Mouse (Mus musculus) limb, embryonic 13.5 days (tissue): Measurements from ENCODE around the gene Abca14. TPM values are rescaled to one million over a fixed set of nuclear protein-coding genes. Genes with fewer than 3 reads are reported as not detected.

ENCODE experiments used
- ATAC-seq: fragments of 200-750 bp; cut with Nextera tagmentation; 2 replicates; pipeline ENCODE4 v1.8.0; 2017; ENCODE audit warnings: low read depth, moderate number of reproducible peaks, moderate TSS enrichment; ENCODE audit not compliant: low FRiP score
- H3K27ac ChIP-seq: fragments of 300-500 bp; sonication (generic); 2 replicates; pipeline ENCODE4 v1.5.1; 2015; ENCODE audit warnings: inconsistent platforms, mild to moderate bottlenecking, moderate library complexity
- H3K27me3 ChIP-seq: fragments of 300-500 bp; sonication (generic); 2 replicates; pipeline ENCODE4 v1.6.1; 2015; ENCODE audit warnings: mild to moderate bottlenecking, inconsistent platforms
- H3K36me3 ChIP-seq: fragments of 300-500 bp; sonication (generic); 2 replicates; pipeline ENCODE4 v1.6.1; 2015; ENCODE audit warnings: inconsistent platforms, mild to moderate bottlenecking, moderate library complexity
- H3K4me1 ChIP-seq: fragments of 300-500 bp; sonication (generic); 2 replicates; pipeline ENCODE4 v1.6.1; 2015; ENCODE audit warnings: inconsistent platforms
- H3K4me2 ChIP-seq: fragments of 300-500 bp; sonication (generic); replicated peaks from 2 replicates; pipeline ENCODE4 v1.6.1; 2015; ENCODE audit warnings: inconsistent platforms, mild to moderate bottlenecking, moderate library complexity
- H3K4me3 ChIP-seq: fragments of 300-500 bp; sonication (generic); 2 replicates; pipeline ENCODE4 v1.5.1; 2015; ENCODE audit warnings: moderate library complexity, mild to moderate bottlenecking, inconsistent platforms
- H3K9ac ChIP-seq: fragments of 300-500 bp; sonication (generic); 2 replicates; pipeline ENCODE4 v1.6.1; 2015; ENCODE audit warnings: mild to moderate bottlenecking, inconsistent platforms
- H3K9me3 ChIP-seq: fragments of 300-500 bp; sonication (generic); 2 replicates; pipeline ENCODE4 v1.6.1; 2016; ENCODE audit warnings: inconsistent platforms
- WGBS: fragments of 180-500 bp; shearing (Covaris S2); methylation state at CpG from one replicate; pipeline ENCODE4 v1.1.7; 2015; 5-methylcytosine and 5-hydroxymethylcytosine counted together
- polyA plus RNA-seq: library from polyadenylated mRNA; unstranded; fragments of >200 nt; fragmentation: Nextera tagmentation; extraction: Ambion mirVana; gene quantifications from 2 replicates; pipeline ENCODE4 v1.2.1, GENCODE M21; 2015

Gene Abca14
- polyA plus RNA-seq, result not detected in 2 replicates

GRCm38 (mm10) chr7:120203789-120204188 lies at the start of gene Abca14:
Gene Abca14, plus strand, starts transcription at chr7:120203961.
- Histone ChIP-seq H3K27me3 (peaks cover 39% of the 10 kb centered on the region), H3K4me1 (peaks cover 8% of the 10 kb centered on the region), H3K4me2 (0 out of 2 replicates have a peak within 1 kb of the TSS, but pooled peaks have one; percentile 16), H3K36me3 (no peaks in the 10 kb centered on the region), H3K27ac (no peak within 1 kb of the TSS), H3K9me3 (no peaks in the 10 kb centered on the region), H3K9ac (no peak within 1 kb of the TSS), H3K4me3 (no peak within 1 kb of the TSS)
- ATAC-seq, result peak; percentile 81
- WGBS, result 6% methylated on average over 26 of the region's 26 CpGs

- peaks cover 16% of the 10 kb centered on the region for H3K4me1 ChIP-seq
- no peaks in the 10 kb centered on the region for H3K9me3 ChIP-seq
- 10% methylated on average over 2 of the region's 2 CpGs for WGBS
- H3K4me2 ChIP-seq, result no peak overlapping the region
- H3K27me3 ChIP-seq, result no peaks in the 10 kb centered on the region
- H3K4me3 ChIP-seq, result no peak overlapping the region
- no peak overlapping the region for H3K27ac ChIP-seq
- no peak overlapping the region for H3K9ac ChIP-seq
- H3K36me3 ChIP-seq, result no peaks in the 10 kb centered on the region
- no peak for ATAC-seq
Observed at GRCm38 (mm10) chr7:120156841-120157409, 46.8 kb upstream of the Abca14 start.

DNA sequence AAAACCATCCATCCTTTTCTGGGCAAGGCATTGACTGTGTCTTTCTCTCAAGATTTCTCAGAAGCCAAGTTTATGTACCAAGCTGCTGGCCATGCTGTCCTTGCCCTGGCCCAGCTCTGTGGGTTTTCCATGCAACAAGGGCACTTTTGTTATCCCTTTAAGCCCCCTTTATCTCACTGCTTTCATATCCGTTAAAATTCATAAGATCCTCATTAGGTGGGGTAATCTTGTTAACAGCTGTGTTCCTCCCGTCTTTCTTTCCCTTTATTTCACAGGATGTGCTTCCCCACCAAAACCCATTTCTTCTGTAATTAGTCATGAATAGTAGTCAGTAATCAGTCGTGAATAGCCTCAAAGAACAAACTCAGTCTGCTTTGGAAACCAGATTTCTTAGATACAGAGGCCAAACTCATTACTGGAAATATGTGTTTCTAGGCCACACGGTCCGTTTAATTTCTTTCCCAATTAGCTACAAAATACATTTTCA lies 46.1 kb upstream of the Abca14 start:
- H3K9ac ChIP-seq, result no peak overlapping the region
- no peak for ATAC-seq
- no peak overlapping the region for H3K27ac ChIP-seq
- no peaks in the 10 kb centered on the region for H3K27me3 ChIP-seq
- no peaks in the 10 kb centered on the region for H3K36me3 ChIP-seq
- no peak overlapping the region for H3K4me3 ChIP-seq
- 24% methylated on average over 5 of the region's 5 CpGs for WGBS
- peaks cover 16% of the 10 kb centered on the region for H3K4me1 ChIP-seq
- no peaks in the 10 kb centered on the region for H3K9me3 ChIP-seq
- no peak overlapping the region for H3K4me2 ChIP-seq

DNA sequence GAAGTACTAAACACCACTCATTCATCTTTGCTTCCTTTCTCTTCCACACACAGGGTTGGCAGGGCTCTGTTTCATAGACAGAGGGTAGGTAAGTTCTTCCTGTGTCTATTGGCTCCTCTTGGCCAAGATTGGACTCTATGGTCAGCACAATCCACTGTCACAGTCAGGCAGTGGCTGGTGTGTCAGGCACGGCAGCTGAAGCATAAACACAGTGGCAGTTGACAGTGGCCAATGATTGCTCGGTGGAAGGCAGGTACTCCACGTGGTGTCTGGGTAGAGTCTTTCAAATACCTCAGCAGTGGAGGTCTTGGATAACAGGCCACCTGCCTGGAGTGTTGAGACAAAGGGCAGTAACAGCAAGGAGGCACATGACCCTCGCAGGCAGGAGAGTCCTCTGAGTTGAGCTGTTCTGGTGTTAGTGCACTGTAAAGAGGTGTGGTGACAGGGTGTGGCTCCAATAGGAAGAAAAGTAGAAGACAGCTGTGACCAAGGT lies 45.6 kb upstream of the Abca14 start:
- peaks cover 16% of the 10 kb centered on the region for H3K4me1 ChIP-seq
- H3K9ac ChIP-seq, result no peak overlapping the region
- WGBS, result 21% methylated on average over 4 of the region's 4 CpGs
- no peaks in the 10 kb centered on the region for H3K9me3 ChIP-seq
- no peaks in the 10 kb centered on the region for H3K27me3 ChIP-seq
- H3K36me3 ChIP-seq, result no peaks in the 10 kb centered on the region
- no peak for ATAC-seq
- no peak overlapping the region for H3K27ac ChIP-seq
- H3K4me3 ChIP-seq, result no peak overlapping the region
- no peak overlapping the region for H3K4me2 ChIP-seq

DNA sequence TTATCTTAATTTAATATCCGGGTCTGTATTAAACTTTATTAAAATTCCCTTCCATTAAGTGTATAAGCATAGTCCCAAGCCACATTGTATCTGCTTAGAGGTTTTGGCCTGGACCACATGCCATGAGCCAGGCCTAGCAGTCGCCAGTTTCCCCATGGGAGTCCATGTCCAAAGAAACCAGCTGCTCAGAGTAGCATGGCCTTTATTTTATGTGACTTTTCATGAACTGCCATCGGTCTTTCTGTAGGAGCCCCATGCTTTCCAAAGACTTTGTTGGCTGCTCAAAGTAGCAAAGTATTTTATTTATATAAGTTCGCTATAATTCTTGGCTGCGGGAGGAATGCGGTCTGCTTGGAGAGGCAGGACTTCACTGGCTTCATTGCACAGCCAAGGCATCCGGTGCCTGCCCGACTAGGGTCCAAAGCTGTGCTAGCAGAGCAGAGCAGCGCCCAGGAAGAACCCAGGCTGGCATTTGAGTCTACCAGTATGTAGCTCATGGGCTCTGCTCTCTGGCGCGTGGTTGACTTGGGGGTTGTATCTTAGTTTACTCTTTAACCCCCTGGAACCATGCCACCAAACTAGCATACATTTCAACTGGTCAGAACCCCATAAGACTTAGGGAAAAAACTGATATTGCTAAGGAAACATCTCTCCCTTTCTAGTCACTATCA lies 40.0 kb upstream of the Abca14 start:
- ATAC-seq, result no peak
- Histone ChIP-seq H3K36me3 (no peaks in the 10 kb centered on the region), H3K4me2 (no peak overlapping the region), H3K27me3 (no peaks in the 10 kb centered on the region), H3K9me3 (no peaks in the 10 kb centered on the region), H3K4me3 (no peak overlapping the region), H3K27ac (no peak overlapping the region), H3K9ac (no peak overlapping the region), H3K4me1 (no peaks in the 10 kb centered on the region)
- WGBS, result 79% methylated on average over 11 of the region's 11 CpGs

DNA sequence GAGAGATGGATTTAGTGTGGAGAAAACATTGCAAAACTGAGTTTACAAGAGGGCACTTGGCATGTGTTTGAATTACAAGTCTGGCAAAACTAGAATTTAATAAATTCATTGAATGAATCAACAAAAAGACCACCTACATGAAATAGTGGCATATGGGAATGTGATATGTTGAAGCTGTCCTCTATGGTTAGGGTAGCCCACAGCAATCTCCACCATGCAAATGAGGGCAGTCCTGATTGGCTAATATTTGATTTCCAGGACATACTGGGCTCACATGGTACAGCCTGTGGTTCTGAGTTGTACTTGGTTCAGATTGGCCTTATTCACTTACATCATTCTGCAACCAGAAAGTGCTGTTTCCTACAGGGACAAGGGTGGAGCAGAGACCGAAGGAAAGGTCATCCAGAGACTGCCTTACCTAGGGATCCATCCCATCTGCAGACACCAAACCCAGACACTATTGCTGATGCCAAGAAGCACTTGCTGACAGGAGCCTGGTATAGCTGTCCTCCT lies 31.5 kb upstream of the Abca14 start:
- Histone ChIP-seq H3K9ac (no peak overlapping the region), H3K4me2 (no peak overlapping the region), H3K4me3 (no peak overlapping the region), H3K9me3 (no peaks in the 10 kb centered on the region), H3K4me1 (no peaks in the 10 kb centered on the region), H3K27ac (no peak overlapping the region), H3K36me3 (no peaks in the 10 kb centered on the region), H3K27me3 (no peaks in the 10 kb centered on the region)
- ATAC-seq, result no peak
- 95% methylated on average over 1 of the region's 1 CpGs for WGBS

DNA sequence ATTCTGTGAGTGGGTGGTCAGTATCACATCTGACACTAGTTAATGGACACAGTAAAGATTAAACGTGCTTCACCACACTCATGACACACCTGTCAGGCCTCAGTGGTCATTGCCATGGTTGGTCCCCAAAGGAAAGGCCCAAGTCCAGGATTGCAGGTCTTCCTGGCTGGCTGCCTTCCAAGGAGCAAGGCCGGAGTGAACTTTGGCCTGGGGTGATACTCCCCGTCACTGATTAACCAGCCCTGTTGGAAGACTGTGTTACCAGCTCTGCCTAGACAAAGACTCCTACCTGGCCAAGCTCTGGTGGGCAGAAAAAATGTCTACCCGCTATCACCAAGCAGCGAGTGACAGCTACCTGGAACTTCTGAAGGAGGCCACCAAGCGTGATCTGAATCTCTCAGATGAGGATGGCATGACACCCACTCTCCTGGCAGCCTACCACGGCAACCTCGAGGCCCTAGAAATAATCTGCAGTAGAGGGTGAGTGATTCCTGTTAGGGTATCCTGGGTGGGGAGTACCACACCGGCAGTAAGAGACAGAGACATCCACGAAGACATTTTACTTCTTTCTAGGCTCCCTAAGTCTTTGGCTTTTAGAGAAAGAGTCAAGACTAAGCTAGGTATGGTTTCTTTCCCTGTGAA lies 30.0 kb upstream of the Abca14 start, which contains the start of gene Anks4b:
Anks4b (plus strand) TSS at position 256 of the 642 bp plus-strand sequence.
- H3K27me3 ChIP-seq, result no peaks in the 10 kb centered on the region
- no peaks in the 10 kb centered on the region for H3K36me3 ChIP-seq
- no peak for ATAC-seq
- H3K27ac ChIP-seq, result no peak within 1 kb of the TSS
- H3K4me2 ChIP-seq, result no peak within 1 kb of the TSS
- H3K9ac ChIP-seq, result no peak within 1 kb of the TSS
- H3K4me3 ChIP-seq, result no peak within 1 kb of the TSS
- WGBS, result 86% methylated on average over 10 of the region's 10 CpGs
- H3K4me1 ChIP-seq, result no peaks in the 10 kb centered on the region
- no peaks in the 10 kb centered on the region for H3K9me3 ChIP-seq

- Histone ChIP-seq H3K9ac (no peak overlapping the region), H3K27ac (no peak overlapping the region), H3K36me3 (no peaks in the 10 kb centered on the region), H3K9me3 (no peaks in the 10 kb centered on the region), H3K4me3 (no peak overlapping the region), H3K27me3 (no peaks in the 10 kb centered on the region), H3K4me1 (no peaks in the 10 kb centered on the region), H3K4me2 (no peak overlapping the region)
- WGBS, result 78% methylated on average over 11 of the region's 11 CpGs
- ATAC-seq, result no peak
Observed at GRCm38 (mm10) chr7:120174723-120175504, 28.8 kb upstream of the Abca14 start.

- H3K27ac ChIP-seq, result no peak overlapping the region
- no peaks in the 10 kb centered on the region for H3K27me3 ChIP-seq
- H3K4me3 ChIP-seq, result no peak overlapping the region
- no peaks in the 10 kb centered on the region for H3K9me3 ChIP-seq
- 77% methylated on average over 3 of the region's 3 CpGs for WGBS
- H3K9ac ChIP-seq, result no peak overlapping the region
- H3K4me1 ChIP-seq, result no peaks in the 10 kb centered on the region
- no peak for ATAC-seq
- H3K36me3 ChIP-seq, result no peaks in the 10 kb centered on the region
- no peak overlapping the region for H3K4me2 ChIP-seq
Observed at GRCm38 (mm10) chr7:120177611-120178010, 26.1 kb upstream of the Abca14 start.

DNA sequence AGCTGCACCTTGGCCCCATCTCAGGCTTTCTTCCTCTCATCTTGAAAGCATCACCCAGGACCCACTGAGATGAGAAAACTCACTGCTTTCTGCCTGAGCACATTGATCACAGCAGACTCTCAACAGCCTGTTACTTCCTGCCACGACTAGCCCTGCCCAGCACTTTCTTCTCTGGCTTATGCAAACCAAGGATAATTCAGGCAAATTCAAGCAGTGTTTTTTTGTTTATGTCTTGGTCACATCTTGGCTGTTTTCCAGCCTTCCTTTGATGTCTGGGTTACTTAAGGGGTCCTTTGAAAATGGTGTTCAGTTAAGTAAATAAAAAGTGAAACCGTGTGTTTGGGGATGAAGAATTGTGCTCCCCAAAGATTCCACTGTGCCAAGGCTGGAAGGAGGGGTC lies 24.8 kb upstream of the Abca14 start:
- Histone ChIP-seq H3K27ac (no peak overlapping the region), H3K9me3 (no peaks in the 10 kb centered on the region), H3K4me1 (no peaks in the 10 kb centered on the region), H3K27me3 (no peaks in the 10 kb centered on the region), H3K9ac (no peak overlapping the region), H3K36me3 (no peaks in the 10 kb centered on the region), H3K4me2 (no peak overlapping the region), H3K4me3 (no peak overlapping the region)
- no peak for ATAC-seq
- 4% methylated on average over 2 of the region's 2 CpGs for WGBS

GRCm38 (mm10) chr7:120180547-120180946 lies 23.2 kb upstream of the Abca14 start:
- no peak overlapping the region for H3K27ac ChIP-seq
- no peaks in the 10 kb centered on the region for H3K9me3 ChIP-seq
- no peak for ATAC-seq
- no peak overlapping the region for H3K9ac ChIP-seq
- no peaks in the 10 kb centered on the region for H3K36me3 ChIP-seq
- H3K4me2 ChIP-seq, result no peak overlapping the region
- no peaks in the 10 kb centered on the region for H3K4me1 ChIP-seq
- H3K27me3 ChIP-seq, result no peaks in the 10 kb centered on the region
- H3K4me3 ChIP-seq, result no peak overlapping the region
- WGBS, result 83% methylated on average over 5 of the region's 5 CpGs
